Mouse (Mus musculus) testis, adult 2 months (tissue): ENCODE measurements at regions not wholly inside any gene's neighbourhood (a gene's known extent, or its start where the extent isn't known, plus 50 kb on each side); places are given as distances from the start of the nearest gene placed in this dataset.

Experiments
- CTCF ChIP-seq: fragments of 200-500 bp; IDR thresholded peaks from 2 replicates; pipeline ENCODE4 v1.5.1; 2012; ENCODE audit warnings: low read depth, mild to moderate bottlenecking, inconsistent platforms, low read length, moderate library complexity; ENCODE audit not compliant: control insufficient read depth, insufficient read depth, insufficient replicate concordance
- POLR2A ChIP-seq: fragments of 200-500 bp; IDR thresholded peaks from 2 replicates; pipeline ENCODE4 v1.6.1; 2012; ENCODE audit warnings: low read depth, mild to moderate bottlenecking, inconsistent platforms, low read length, moderate library complexity; ENCODE audit not compliant: control insufficient read depth

DNA sequence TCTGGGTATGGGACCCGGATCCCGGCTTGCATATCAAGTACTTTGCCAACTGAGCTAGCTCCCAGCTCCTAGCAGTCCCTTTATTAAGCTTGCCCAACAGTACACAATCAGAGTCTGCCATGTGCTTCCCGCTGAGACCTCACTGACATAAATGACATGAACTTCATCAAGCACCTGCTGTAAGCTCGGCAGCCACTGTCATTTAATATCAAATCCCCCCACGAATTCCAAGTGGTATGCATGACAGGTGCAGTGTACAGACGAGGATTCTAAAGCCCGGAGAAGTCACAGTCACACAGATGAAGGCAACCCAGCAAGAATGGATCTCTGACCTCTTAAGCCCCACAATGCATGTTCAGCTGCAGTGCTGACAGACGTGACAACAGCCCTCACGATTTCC is 257.3 kb downstream of the Rybp start:
- no peak for TF ChIP-seq POLR2A
- TF ChIP-seq CTCF: no peak
